Mouse (Mus musculus) cerebellum, adult 2 months (tissue): ENCODE data around the gene Brd9. TPM values are rescaled to one million over a fixed set of nuclear protein-coding genes. Genes with fewer than 3 reads are reported as not detected.
"Not testable (repeated sequence)": the region's sequence is repeated elsewhere in the genome, so short reads cannot be mapped to it uniquely, and the experiment has no call there.

Experiments used
- DNase-seq, 2 experiments: peaks; one replicate each; pipeline ENCODE4 v3.0.0; 2021
- H3K27ac ChIP-seq: fragments of 200-500 bp; 2 replicates; pipeline ENCODE4 v1.5.1; 2012; ENCODE audit warnings: low read length, control low read depth, inconsistent platforms; ENCODE audit not compliant: insufficient read depth
- H3K27me3 ChIP-seq: fragments of 200-500 bp; 2 replicates; pipeline ENCODE4 v1.6.1; 2012; ENCODE audit warnings: inconsistent platforms, mild to moderate bottlenecking, low read length, moderate library complexity; ENCODE audit not compliant: control insufficient read depth, insufficient read depth
- H3K4me1 ChIP-seq: fragments of 200-500 bp; 2 replicates; pipeline ENCODE4 v1.6.1; 2011; ENCODE audit warnings: low read length; ENCODE audit not compliant: control insufficient read depth, insufficient read depth
- H3K4me3 ChIP-seq: fragments of 200-500 bp; replicated peaks from 2 replicates; pipeline ENCODE3; 2011; ENCODE audit warnings: mild to moderate bottlenecking, low read depth, low read length, control low read depth; ENCODE audit not compliant: insufficient read depth
- CTCF ChIP-seq: fragments of 200-500 bp; IDR thresholded peaks from 2 replicates; pipeline ENCODE4 v1.5.1; 2011; ENCODE audit warnings: low read depth, mild to moderate bottlenecking, control low read depth, low read length, moderate library complexity, borderline replicate concordance; ENCODE audit not compliant: insufficient read depth
- POLR2A ChIP-seq: fragments of 200-500 bp; IDR thresholded peaks from 2 replicates; pipeline ENCODE4 v1.6.1; 2011; ENCODE audit warnings: low read length, control low read depth, borderline replicate concordance; ENCODE audit not compliant: insufficient read depth
- WGBS: fragments of 180-500 bp; shearing (Covaris S2); methylation state at CpG from one replicate; pipeline ENCODE4 v1.1.7; 2018; 5-methylcytosine and 5-hydroxymethylcytosine counted together
- polyA plus RNA-seq: library from polyadenylated mRNA; depleted of rRNA; stranded (reverse); fragments of >200 nt; gene quantifications from 2 replicates; pipeline ENCODE4 v1.2.3, GENCODE M21; 2012; rRNA removed

Gene Brd9
- polyA plus RNA-seq, 1 experiment, result 83.7 TPM

DNA sequence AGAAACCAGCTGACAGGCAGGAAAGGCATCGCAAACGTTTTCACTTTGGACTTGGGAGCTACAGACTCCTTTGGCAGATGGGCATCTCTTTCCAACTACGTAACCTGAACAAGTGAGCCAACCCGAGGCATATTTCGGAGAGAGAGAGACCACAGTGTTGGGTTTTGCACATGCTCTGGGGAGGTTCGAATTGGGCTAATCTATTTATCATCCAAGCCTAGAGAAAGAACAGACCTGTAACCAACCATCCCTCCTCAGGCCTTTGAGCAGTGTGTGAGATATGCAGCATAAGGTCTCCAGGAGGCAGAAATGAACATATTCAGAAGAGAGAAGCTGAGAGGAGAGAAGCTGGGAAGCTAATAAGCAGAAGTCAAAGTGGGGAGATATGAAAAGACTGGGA lies 63.4 kb downstream of the Brd9 start:
- 78% methylated on average over 6 of the region's 6 CpGs for WGBS
- H3K27me3 ChIP-seq, result no peaks in the 10 kb centered on the region
- H3K27ac ChIP-seq, result no peak overlapping the region
- DNase-seq, result no peak
- H3K4me1 ChIP-seq, result no peaks in the 10 kb centered on the region
- H3K4me3 ChIP-seq, result no peak overlapping the region
- no peak for TF ChIP-seq POLR2A
- TF ChIP-seq CTCF, result no peak

DNA sequence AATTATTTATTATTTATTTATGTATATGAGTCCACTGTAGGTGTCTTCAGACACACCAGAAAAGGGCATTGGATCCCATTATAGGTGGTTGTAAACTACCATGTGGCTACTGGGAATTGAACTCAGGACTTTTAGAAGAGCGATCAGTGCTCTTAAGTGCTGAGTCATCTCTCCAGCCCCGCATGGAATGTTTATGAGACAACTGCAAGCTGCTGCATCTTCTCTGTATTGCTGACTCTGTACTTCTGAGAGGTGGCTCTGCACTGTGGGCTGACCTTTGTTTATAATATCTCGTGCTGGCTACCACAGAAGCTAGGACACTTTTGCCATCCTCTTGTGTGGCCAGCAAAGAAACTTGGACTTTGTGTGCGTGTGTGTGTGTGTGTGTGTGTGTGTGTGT lies 63.9 kb downstream of the Brd9 start:
- H3K27me3 ChIP-seq, result no peaks in the 10 kb centered on the region
- H3K4me1 ChIP-seq, result no peaks in the 10 kb centered on the region
- no peak overlapping the region for H3K4me3 ChIP-seq
- no peak overlapping the region for H3K27ac ChIP-seq
- DNase-seq, result no peak
- WGBS, result 78% methylated on average over 4 of the region's 4 CpGs
- TF ChIP-seq POLR2A (no peak), CTCF (no peak)

DNA sequence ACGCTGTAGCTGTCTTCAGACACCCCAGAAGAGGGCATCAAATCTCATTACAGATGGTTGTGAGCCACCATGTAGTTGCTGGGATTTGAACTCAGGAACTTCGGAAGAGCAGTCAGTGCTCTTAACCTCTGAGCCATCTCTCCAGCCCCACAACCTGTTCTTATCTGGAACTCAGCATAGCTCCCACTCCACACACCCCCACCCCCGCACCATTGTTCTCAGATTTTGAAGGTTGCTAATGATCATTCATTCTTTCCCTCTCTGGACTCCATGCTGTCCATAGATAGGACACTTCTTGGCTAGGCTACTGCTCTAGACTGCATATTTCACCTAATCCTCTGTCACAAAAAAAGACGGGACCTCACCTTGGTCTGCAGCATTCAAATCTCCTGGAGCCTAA lies 69.3 kb downstream of the Brd9 start:
- not testable (repeated sequence) for H3K4me1 ChIP-seq, H3K27ac ChIP-seq, H3K27me3 ChIP-seq, H3K4me3 ChIP-seq, DNase-seq
- 91% methylated on average over 4 of the region's 4 CpGs for WGBS

DNA sequence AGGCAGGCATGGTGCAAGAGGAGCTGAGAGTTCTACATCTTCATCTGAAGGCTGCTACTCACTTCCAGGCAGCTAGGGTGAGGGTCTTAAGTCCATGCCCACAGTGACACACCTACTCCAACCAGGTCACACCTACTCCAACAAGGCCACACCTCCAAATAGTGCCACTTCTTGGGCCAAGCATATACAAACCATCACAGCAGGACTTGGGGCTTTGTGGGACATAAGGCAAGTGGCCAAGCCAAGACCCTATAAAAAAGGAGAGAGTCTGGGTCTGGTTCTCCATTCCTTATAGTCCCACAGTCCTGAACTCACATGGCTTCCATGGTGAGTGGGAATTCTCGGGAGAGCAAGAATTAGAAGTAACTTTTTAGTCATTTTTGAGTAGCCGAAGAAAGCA lies 70.6 kb downstream of the Brd9 start:
- WGBS, result 75% methylated on average over 2 of the region's 2 CpGs
- peak in 1 of 2 experiments; percentile 20 for DNase-seq
- not testable (repeated sequence) for H3K4me3 ChIP-seq, H3K27me3 ChIP-seq, H3K27ac ChIP-seq, H3K4me1 ChIP-seq

DNA sequence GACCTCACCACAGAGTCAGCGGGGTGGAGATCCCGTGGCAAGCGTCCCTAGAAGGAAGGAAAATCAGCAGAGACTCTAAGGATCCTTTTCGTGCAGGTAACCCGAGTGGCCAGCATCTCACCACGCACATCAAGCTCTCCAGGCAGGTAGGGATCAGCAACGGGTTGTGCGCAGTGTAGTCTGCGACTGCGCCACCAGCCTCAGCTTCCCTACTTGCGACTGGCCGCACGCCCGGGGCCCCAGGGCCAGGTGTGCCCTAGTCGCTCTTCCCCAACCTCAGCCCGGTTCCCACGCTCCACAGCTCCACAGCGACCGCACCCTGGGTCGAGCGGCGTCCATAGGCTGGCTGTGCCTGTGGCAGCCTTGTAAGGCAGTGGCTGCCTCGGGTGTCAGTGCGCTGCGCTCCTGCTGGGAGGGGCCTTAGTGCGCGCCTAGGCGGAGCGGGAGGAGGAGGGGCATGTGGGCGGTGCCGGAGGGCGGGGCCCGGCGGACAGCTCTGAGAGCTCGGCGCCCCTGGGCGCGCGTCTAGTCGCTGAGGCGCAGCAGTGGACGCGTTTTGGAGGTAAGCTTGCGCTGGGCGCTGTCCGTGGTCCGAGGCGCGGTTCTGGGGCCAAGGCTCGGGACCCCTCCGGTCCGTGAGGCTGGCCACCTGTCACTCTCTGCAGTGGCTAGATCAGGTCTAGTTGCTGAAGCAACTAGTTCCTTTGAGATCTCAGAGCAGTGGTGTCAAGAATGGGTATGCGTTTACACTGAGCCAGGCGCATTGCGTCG lies 71.5 kb downstream of the Brd9 start, which contains the start of gene Tppp:
TSS of gene Tppp (plus strand) at position 460 of the 771 bp plus-strand sequence.
- peak; percentile 95 for DNase-seq
- Histone ChIP-seq H3K27me3 (no peaks in the 10 kb centered on the region), H3K4me3 (peak within 1 kb of the TSS; percentile 63), H3K4me1 (peaks cover 10% of the 10 kb centered on the region; the same call in 1 of the 2 replicates), H3K27ac (peak within 1 kb of the TSS; percentile 62)
- WGBS, result under 1% methylated on average over 49 of the region's 56 CpGs
- TF ChIP-seq CTCF, result no peak
- peak; percentile 67 for TF ChIP-seq POLR2A

DNA sequence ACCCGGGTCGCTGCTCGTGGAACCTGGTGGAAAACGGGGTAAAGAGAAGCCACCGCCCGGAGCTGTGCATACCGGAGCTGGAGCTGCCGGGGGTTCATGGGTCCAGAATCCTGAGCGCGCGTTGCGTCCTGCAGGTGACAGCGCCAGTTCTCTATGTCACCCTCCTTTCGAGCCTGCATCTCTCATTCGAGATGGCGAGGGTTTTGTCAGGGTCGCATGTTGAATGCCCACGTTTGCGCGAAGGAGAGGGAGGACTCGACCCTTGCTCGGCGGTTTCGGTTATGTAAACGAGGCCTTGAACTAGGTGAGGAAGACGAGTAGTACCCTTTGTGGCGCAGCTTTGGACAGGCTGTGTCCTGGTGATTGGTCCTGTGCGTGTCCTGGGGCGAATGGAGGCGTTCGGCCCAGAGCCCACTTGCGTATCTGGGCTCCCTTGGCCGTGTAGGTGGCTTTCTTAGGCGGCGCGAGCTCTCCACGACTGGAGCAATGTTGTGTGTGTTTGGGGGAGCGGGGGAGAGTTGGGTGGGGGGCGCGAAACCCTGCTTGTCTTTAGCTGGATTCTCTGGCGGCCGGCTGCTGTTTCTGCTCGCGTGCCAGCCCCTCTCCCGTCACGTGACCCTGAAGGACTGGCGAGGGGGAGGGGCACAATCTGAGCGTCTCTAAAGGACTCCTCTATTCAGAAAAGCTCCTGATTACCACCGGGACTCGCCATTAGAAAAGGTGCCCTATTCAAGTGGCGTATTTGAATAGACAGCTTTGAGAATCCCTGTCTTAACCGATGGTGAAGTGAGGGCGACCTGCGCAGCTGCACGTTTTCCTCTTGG lies 72.4 kb downstream of the Brd9 start:
- under 1% methylated on average over 55 of the region's 55 CpGs for WGBS
- TF ChIP-seq POLR2A (no peak), CTCF (no peak)
- H3K27ac ChIP-seq, result peak overlapping the region; percentile 52
- H3K4me3 ChIP-seq, result peak overlapping the region; percentile 63
- no peaks in the 10 kb centered on the region for H3K27me3 ChIP-seq
- H3K4me1 ChIP-seq, result peaks cover 10% of the 10 kb centered on the region; the same call in 1 of the 2 replicates
- peak; percentile 86 for DNase-seq

Other genes with a start within 250 kb of the Brd9 start
- 0.57 and 0.77 TPM in 2 replicates for gene Slc6a19, start 232.9 kb upstream of the Brd9 start, polyA plus RNA-seq
- gene Slc12a7, start 204.7 kb upstream of the Brd9 start, polyA plus RNA-seq, result 3.5 and 3.7 TPM in 2 replicates
- 2.3 and 2.4 TPM in 2 replicates for gene Nkd2, start 90.2 kb upstream of the Brd9 start, polyA plus RNA-seq
- gene Trip13, start within 50 bp of the Brd9 start, polyA plus RNA-seq, result 0.65 and 1.1 TPM in 2 replicates
- not detected in 2 replicates for gene Zdhhc11, start 26.0 kb downstream of the Brd9 start, polyA plus RNA-seq
- 178 and 180 TPM in 2 replicates for gene Tppp, start 71.6 kb downstream of the Brd9 start, polyA plus RNA-seq
- 8.2 and 9.7 TPM in 2 replicates for gene Cep72, start 124.5 kb downstream of the Brd9 start, polyA plus RNA-seq
- gene Slc9a3, start 183.6 kb downstream of the Brd9 start, polyA plus RNA-seq, result 7.4 and 10.9 TPM in 2 replicates